Mouse (Mus musculus): ENCODE results near the gene Jund. TPM values are rescaled to one million over a fixed set of nuclear protein-coding genes. Genes with fewer than 3 reads are reported as not detected.
A peak's percentile ranks its signal among the peaks of the same experiment; 100 is the strongest.

Jund gene
- total and polyA plus RNA-seq, 3 experiments, result 191 to 283 (median 279) TPM

GRCm38 (mm10) chr8:70667071-70667470 is 31.7 kb upstream of the Jund start:
- Histone ChIP-seq H3K4me3 (replicated peaks in 1 of 3; ENCODE audit: low read depth in 2 of 3, low read length in 2 of 3, poor library complexity in 1 of 3) (no peak overlapping the region), H3K36me3 (replicated peaks in 1 of 2; ENCODE audit: control insufficient read depth in 1 of 2, insufficient read depth in 1 of 2, low read length in 1 of 2) (no peaks in the 10 kb centered on the region), H3K27me3 (replicated peaks) (peaks cover 1% of the 10 kb centered on the region), H3K79me2 (replicated peaks; ENCODE audit: control insufficient read depth, extremely low read depth, insufficient read depth, poor library complexity, severe bottlenecking) (no peaks in the 10 kb centered on the region), H3K9me3 (replicated peaks; ENCODE audit: low read length) (peaks cover 4% of the 10 kb centered on the region), H3K9ac (ENCODE audit: insufficient read depth, low read depth) (no peak overlapping the region), H3K27ac (ENCODE audit: insufficient read depth, low read depth) (no peak overlapping the region), H3K4me1 (ENCODE audit: control insufficient read depth in 1 of 2, insufficient read depth in 2 of 2) (peaks cover 0 to 15% of the 10 kb centered on the region in 2 experiments; a peak in 2 of 4 replicates), H3K4me2 (ENCODE audit: insufficient read depth, low read depth, poor library complexity, severe bottlenecking) (no peak overlapping the region)
- DNase-seq (ENCODE audit: extremely low read depth), result no peak
- in situ Hi-C loops (cut with MboI; ENCODE audit: low pct_ligation_motif_present, low pct_unique_long_range_greater_than_20kb, low sequenced_read_pairs) (loop anchor here (10.0 kb wide), 1 partner anchor 48 kb away; the partner anchor contains the start of gene Gm3336), dilution Hi-C loops (cut with MboI; ENCODE audit: extremely low pct_ligation_motif_present, extremely low pct_unique_long_range_greater_than_20kb, low sequenced_read_pairs) (no loop called here)
- no peak for TF ChIP-seq MAZ (IDR thresholded peaks at IDR 0.05; ENCODE audit: low read depth, low read length)
- TF ChIP-seq ELF1 (IDR thresholded peaks at IDR 0.05; ENCODE audit: low read depth, low read length), result no peak

- dilution Hi-C loops (cut with MboI; ENCODE audit: extremely low pct_ligation_motif_present, extremely low pct_unique_long_range_greater_than_20kb, low sequenced_read_pairs), result no loop called here
- no peak overlapping the region for H3K4me3 ChIP-seq (replicated peaks in 1 of 3; ENCODE audit: low read depth in 2 of 3, low read length in 2 of 3, poor library complexity in 1 of 3)
- in situ Hi-C loops (cut with MboI; ENCODE audit: low pct_ligation_motif_present, low pct_unique_long_range_greater_than_20kb, low sequenced_read_pairs), result no loop called here
Measured at GRCm38 (mm10) chr8:70671615-70672324, 27.0 kb upstream of the Jund start.

GRCm38 (mm10) chr8:70672325-70673078 is 26.2 kb upstream of the Jund start:
- no peak for DNase-seq (ENCODE audit: extremely low read depth)
- Histone ChIP-seq H3K36me3 (replicated peaks in 1 of 2; ENCODE audit: control insufficient read depth in 1 of 2, insufficient read depth in 1 of 2, low read length in 1 of 2) (peaks cover 11 to 12% of the 10 kb centered on the region in 2 experiments), H3K27ac (ENCODE audit: insufficient read depth, low read depth) (peak overlapping the region; percentile 30; the same call in 1 of the 2 replicates), H3K9me3 (replicated peaks; ENCODE audit: low read length) (peaks cover 4% of the 10 kb centered on the region), H3K27me3 (replicated peaks) (no peaks in the 10 kb centered on the region), H3K4me3 (replicated peaks in 1 of 3; ENCODE audit: low read depth in 2 of 3, low read length in 2 of 3, poor library complexity in 1 of 3) (peak overlapping the region; percentile 41 to 67 (median 47)), H3K79me2 (replicated peaks; ENCODE audit: control insufficient read depth, extremely low read depth, insufficient read depth, poor library complexity, severe bottlenecking) (peaks cover 16% of the 10 kb centered on the region), H3K4me2 (ENCODE audit: insufficient read depth, low read depth, poor library complexity, severe bottlenecking) (peak overlapping the region; percentile 67), H3K9ac (ENCODE audit: insufficient read depth, low read depth) (peak overlapping the region; percentile 71), H3K4me1 (ENCODE audit: control insufficient read depth in 1 of 2, insufficient read depth in 2 of 2) (peaks cover 24 to 45% of the 10 kb centered on the region in 2 experiments)
- in situ Hi-C loops (cut with MboI; ENCODE audit: low pct_ligation_motif_present, low pct_unique_long_range_greater_than_20kb, low sequenced_read_pairs), result no loop called here
- TF ChIP-seq ELF1 (IDR thresholded peaks at IDR 0.05; ENCODE audit: low read depth, low read length) (no peak), CTCF (conservative IDR thresholded peaks at IDR 0.05 in 1 of 2, IDR thresholded peaks at IDR 0.05 in 1 of 2; ENCODE audit: low read depth in 2 of 2, low read length in 2 of 2) (peak in 1 of 2 experiments; percentile 23; a peak in 2 of 4 replicates)
- dilution Hi-C loops (cut with MboI; ENCODE audit: extremely low pct_ligation_motif_present, extremely low pct_unique_long_range_greater_than_20kb, low sequenced_read_pairs), result no loop called here

More at GRCm38 (mm10) chr8:70671615-70672324, 27.0 kb upstream of the Jund start:
- peaks cover 4% of the 10 kb centered on the region for H3K9me3 ChIP-seq (replicated peaks; ENCODE audit: low read length)
- H3K27me3 ChIP-seq (replicated peaks), result no peaks in the 10 kb centered on the region
- H3K36me3 ChIP-seq (replicated peaks in 1 of 2; ENCODE audit: control insufficient read depth in 1 of 2, insufficient read depth in 1 of 2, low read length in 1 of 2), result peaks cover 7 to 11% of the 10 kb centered on the region in 2 experiments
- no peak overlapping the region for H3K4me2 ChIP-seq (ENCODE audit: insufficient read depth, low read depth, poor library complexity, severe bottlenecking)
- no peak overlapping the region for H3K27ac ChIP-seq (ENCODE audit: insufficient read depth, low read depth)
- DNase-seq (ENCODE audit: extremely low read depth), result no peak
- TF ChIP-seq EP300 (IDR thresholded peaks at IDR 0.05; ENCODE audit: low read length) (no peak), MAFK (IDR thresholded peaks at IDR 0.05; ENCODE audit: insufficient replicate concordance, low read length) (no peak), PAX5 (IDR thresholded peaks at IDR 0.05; ENCODE audit: low read length) (no peak), USF2 (conservative IDR thresholded peaks at IDR 0.05; ENCODE audit: low read depth, low read length) (no peak), TCF12 (IDR thresholded peaks at IDR 0.05; ENCODE audit: low read depth, low read length) (no peak), TBP (conservative IDR thresholded peaks at IDR 0.05; ENCODE audit: low read depth, low read length) (no peak), MYC (IDR thresholded peaks at IDR 0.05; ENCODE audit: low read depth, low read length) (no peak)
- H3K9ac ChIP-seq (ENCODE audit: insufficient read depth, low read depth), result no peak overlapping the region
- peaks cover 16% of the 10 kb centered on the region for H3K79me2 ChIP-seq (replicated peaks; ENCODE audit: control insufficient read depth, extremely low read depth, insufficient read depth, poor library complexity, severe bottlenecking)
- peaks cover 24 to 40% of the 10 kb centered on the region in 2 experiments for H3K4me1 ChIP-seq (ENCODE audit: control insufficient read depth in 1 of 2, insufficient read depth in 2 of 2)

Measured in CH12.LX (cell line).